Mouse (Mus musculus) stomach, embryonic 16.5 days (tissue): ENCODE results near the gene Ascc2. TPM values are rescaled to one million over a fixed set of nuclear protein-coding genes. Genes with fewer than 3 reads are reported as not detected.
A peak's percentile ranks its signal among the peaks of the same experiment; 100 is the strongest.

Experiments
- ATAC-seq: fragments of 200-750 bp; cut with Nextera tagmentation; 2 replicates; pipeline ENCODE4 v1.8.0; 2017; ENCODE audit warnings: moderate number of reproducible peaks, moderate TSS enrichment; ENCODE audit not compliant: insufficient read depth, low FRiP score
- H3K27ac ChIP-seq: fragments of 300-500 bp; sonication (generic); 2 replicates; pipeline ENCODE4 v1.5.1; 2014; ENCODE audit warnings: low read length
- H3K27me3 ChIP-seq: fragments of 300-500 bp; sonication (generic); 2 replicates; pipeline ENCODE4 v1.6.1; 2014; ENCODE audit warnings: low read length, control low read depth, mixed read lengths; ENCODE audit not compliant: control insufficient read depth, insufficient read depth
- H3K36me3 ChIP-seq: fragments of 300-500 bp; sonication (generic); 2 replicates; pipeline ENCODE4 v1.6.1; 2014; ENCODE audit warnings: low read length; ENCODE audit not compliant: control insufficient read depth, insufficient read depth
- H3K4me1 ChIP-seq: fragments of 300-500 bp; sonication (generic); 2 replicates; pipeline ENCODE4 v1.6.1; 2014; ENCODE audit warnings: low read length, control low read depth, mixed read lengths; ENCODE audit not compliant: control insufficient read depth, insufficient read depth
- H3K4me2 ChIP-seq: fragments of 300-500 bp; sonication (generic); 2 replicates; pipeline ENCODE4 v1.6.1; 2014; ENCODE audit warnings: low read depth, low read length, mixed read lengths
- H3K4me3 ChIP-seq: fragments of 300-500 bp; sonication (generic); replicated peaks from 2 replicates; pipeline ENCODE4 v1.5.1; 2014; ENCODE audit warnings: mild to moderate bottlenecking, low read length
- H3K9ac ChIP-seq: fragments of 300-500 bp; sonication (generic); 2 replicates; pipeline ENCODE4 v1.6.1; 2014; ENCODE audit warnings: low read length
- H3K9me3 ChIP-seq: fragments of 300-500 bp; sonication (generic); replicated peaks from 2 replicates; pipeline ENCODE4 v1.6.1; 2016; ENCODE audit warnings: low read length, control low read depth; ENCODE audit not compliant: control insufficient read depth
- WGBS: fragments of 180-500 bp; shearing (Covaris S2); extraction: QIAGEN DNeasy Blood & Tissue Kit; methylation state at CpG from one replicate; pipeline ENCODE4 v1.1.7; 2014; 5-methylcytosine and 5-hydroxymethylcytosine counted together
- polyA plus RNA-seq: library from polyadenylated mRNA; unstranded; fragments of >200 nt; fragmentation: Nextera tagmentation; extraction: Ambion mirVana; gene quantifications from 2 replicates; pipeline ENCODE4 v1.2.1, GENCODE M21; 2015

Ascc2 gene
- polyA plus RNA-seq, 1 experiment from 2014 or later = 34.2 TPM

GRCm38 (mm10) chr11:4602691-4603441, 34.7 kb upstream of the Ascc2 start:
- no peaks in the 10 kb centered on the region for H3K36me3 ChIP-seq
- H3K4me2 ChIP-seq = peak overlapping the region; percentile 35
- H3K4me1 ChIP-seq = peaks cover 24% of the 10 kb centered on the region
- 23% methylated on average over 12 of the region's 12 CpGs for WGBS
- H3K4me3 ChIP-seq = no peak overlapping the region
- no peaks in the 10 kb centered on the region for H3K27me3 ChIP-seq
- H3K9me3 ChIP-seq = no peaks in the 10 kb centered on the region
- ATAC-seq = 0 out of 2 replicates have a peak, but pooled peaks have one; percentile 29
- peak overlapping the region; percentile 23; the same call in 1 of the 2 replicates for H3K9ac ChIP-seq
- no peak overlapping the region for H3K27ac ChIP-seq

GRCm38 (mm10) chr11:4604441-4604840, 33.1 kb upstream of the Ascc2 start:
- H3K9me3 ChIP-seq = no peaks in the 10 kb centered on the region
- peaks cover 24% of the 10 kb centered on the region for H3K4me1 ChIP-seq
- ATAC-seq = no peak
- no peaks in the 10 kb centered on the region for H3K27me3 ChIP-seq
- no peaks in the 10 kb centered on the region for H3K36me3 ChIP-seq
- no peak overlapping the region for H3K4me2 ChIP-seq
- no peak overlapping the region for H3K9ac ChIP-seq
- no peak overlapping the region for H3K4me3 ChIP-seq
- WGBS = 12% methylated on average over 6 of the region's 6 CpGs
- no peak overlapping the region for H3K27ac ChIP-seq

- WGBS = 54% methylated on average over 7 of the region's 7 CpGs
- Histone ChIP-seq H3K9ac (no peak overlapping the region), H3K27me3 (no peaks in the 10 kb centered on the region), H3K9me3 (no peaks in the 10 kb centered on the region), H3K4me3 (no peak overlapping the region), H3K4me2 (no peak overlapping the region), H3K4me1 (peaks cover 24% of the 10 kb centered on the region), H3K27ac (no peak overlapping the region), H3K36me3 (no peaks in the 10 kb centered on the region)
- ATAC-seq = no peak
Observed at GRCm38 (mm10) chr11:4605414-4605813, 32.1 kb upstream of the Ascc2 start.

GRCm38 (mm10) chr11:4606541-4606940, 31.0 kb upstream of the Ascc2 start:
- Histone ChIP-seq H3K4me2 (no peak overlapping the region), H3K4me3 (no peak overlapping the region), H3K4me1 (peaks cover 24% of the 10 kb centered on the region), H3K27me3 (no peaks in the 10 kb centered on the region), H3K36me3 (no peaks in the 10 kb centered on the region), H3K9me3 (no peaks in the 10 kb centered on the region), H3K27ac (no peak overlapping the region), H3K9ac (no peak overlapping the region)
- 76% methylated on average over 1 of the region's 1 CpGs for WGBS
- ATAC-seq = no peak

GRCm38 (mm10) chr11:4611904-4612303, 25.6 kb upstream of the Ascc2 start:
- no peak overlapping the region for H3K9ac ChIP-seq
- no peaks in the 10 kb centered on the region for H3K36me3 ChIP-seq
- H3K27me3 ChIP-seq = no peaks in the 10 kb centered on the region
- no peaks in the 10 kb centered on the region for H3K9me3 ChIP-seq
- no peak overlapping the region for H3K4me2 ChIP-seq
- WGBS = 67% methylated on average over 2 of the region's 2 CpGs
- ATAC-seq = no peak
- H3K4me3 ChIP-seq = no peak overlapping the region
- no peak overlapping the region for H3K27ac ChIP-seq
- no peaks in the 10 kb centered on the region for H3K4me1 ChIP-seq

- WGBS = 70% methylated on average over 16 of the region's 16 CpGs
- Histone ChIP-seq H3K27ac (no peak within 1 kb of the TSS), H3K9me3 (no peaks in the 10 kb centered on the region), H3K27me3 (no peaks in the 10 kb centered on the region), H3K9ac (no peak within 1 kb of the TSS), H3K36me3 (no peaks in the 10 kb centered on the region), H3K4me2 (no peak within 1 kb of the TSS), H3K4me3 (no peak within 1 kb of the TSS), H3K4me1 (no peaks in the 10 kb centered on the region)
- ATAC-seq = no peak
Observed at GRCm38 (mm10) chr11:4620017-4620485, 17.5 kb upstream of the Ascc2 start, which contains the start of gene Gm11032. Gene Gm11032 (plus strand): TSS chr11:4620067.

GRCm38 (mm10) chr11:4620501-4621108, 16.9 kb upstream of the Ascc2 start:
- H3K27ac ChIP-seq = no peak overlapping the region
- WGBS = 50% methylated on average over 13 of the region's 13 CpGs
- no peaks in the 10 kb centered on the region for H3K36me3 ChIP-seq
- H3K4me3 ChIP-seq = no peak overlapping the region
- no peak for ATAC-seq
- H3K9ac ChIP-seq = no peak overlapping the region
- no peaks in the 10 kb centered on the region for H3K9me3 ChIP-seq
- no peaks in the 10 kb centered on the region for H3K27me3 ChIP-seq
- no peak overlapping the region for H3K4me2 ChIP-seq
- H3K4me1 ChIP-seq = no peaks in the 10 kb centered on the region

DNA sequence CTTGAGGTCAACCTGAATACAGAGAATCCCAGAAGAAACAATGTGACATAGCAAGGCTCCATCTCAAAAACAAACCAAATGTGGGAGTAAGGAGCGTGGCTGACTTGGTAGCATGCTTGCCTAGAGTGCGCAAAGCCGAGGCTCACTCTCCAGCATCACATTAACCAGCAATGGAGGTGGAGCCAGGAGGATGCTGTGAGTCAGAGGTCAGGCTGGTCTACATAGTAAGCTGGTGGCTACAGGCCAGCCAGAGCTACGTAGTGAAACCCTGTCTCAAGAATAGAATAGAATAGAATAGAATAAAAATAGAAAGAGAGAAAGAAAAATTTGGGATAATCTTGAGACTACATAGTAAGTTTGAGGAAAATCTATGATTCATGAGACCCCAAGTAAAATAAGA, 15.7 kb upstream of the Ascc2 start:
- Histone ChIP-seq H3K4me3 (no peak overlapping the region), H3K4me1 (no peaks in the 10 kb centered on the region), H3K27ac (no peak overlapping the region), H3K9ac (no peak overlapping the region), H3K4me2 (no peak overlapping the region), H3K9me3 (no peaks in the 10 kb centered on the region), H3K36me3 (no peaks in the 10 kb centered on the region), H3K27me3 (no peaks in the 10 kb centered on the region)
- WGBS = 64% methylated on average over 4 of the region's 4 CpGs
- ATAC-seq = no peak

- WGBS = 68% methylated on average over 7 of the region's 7 CpGs
- ATAC-seq = no peak
- Histone ChIP-seq H3K9me3 (no peaks in the 10 kb centered on the region), H3K4me2 (no peak overlapping the region), H3K27me3 (no peaks in the 10 kb centered on the region), H3K4me3 (no peak overlapping the region), H3K36me3 (no peaks in the 10 kb centered on the region), H3K9ac (no peak overlapping the region), H3K4me1 (no peaks in the 10 kb centered on the region), H3K27ac (no peak overlapping the region)
Observed at GRCm38 (mm10) chr11:4622442-4622986, 15.0 kb upstream of the Ascc2 start.
